Mouse (Mus musculus) limb, embryonic 15.5 days (tissue): ENCODE measurements around the gene Gm6337. TPM values are rescaled to one million over a fixed set of nuclear protein-coding genes. Genes with fewer than 3 reads are reported as not detected.
"Not testable (repeated sequence)": the region's sequence is repeated elsewhere in the genome, so short reads cannot be mapped to it uniquely, and the experiment has no call there.

Experiments
- ATAC-seq: fragments of 200-750 bp; cut with Nextera tagmentation; 2 replicates; pipeline ENCODE4 v1.8.0; 2017; ENCODE audit warnings: low read depth, moderate TSS enrichment; ENCODE audit not compliant: insufficient number of reproducible peaks, low FRiP score, low TSS enrichment
- H3K27ac ChIP-seq: fragments of 300-500 bp; sonication (generic); 2 replicates; pipeline ENCODE4 v1.5.1; 2015; ENCODE audit warnings: moderate library complexity, mild to moderate bottlenecking, inconsistent platforms
- H3K27me3 ChIP-seq: fragments of 300-500 bp; sonication (generic); 2 replicates; pipeline ENCODE4 v1.6.1; 2015; ENCODE audit warnings: inconsistent platforms
- H3K36me3 ChIP-seq: fragments of 300-500 bp; sonication (generic); 2 replicates; pipeline ENCODE4 v1.6.1; 2015; ENCODE audit warnings: inconsistent platforms
- H3K4me1 ChIP-seq: fragments of 300-500 bp; sonication (generic); 2 replicates; pipeline ENCODE4 v1.6.1; 2015; ENCODE audit warnings: inconsistent platforms
- H3K4me2 ChIP-seq: fragments of 300-500 bp; sonication (generic); 2 replicates; pipeline ENCODE4 v1.6.1; 2015; ENCODE audit warnings: mild to moderate bottlenecking, inconsistent platforms
- H3K4me3 ChIP-seq: fragments of 300-500 bp; sonication (generic); 2 replicates; pipeline ENCODE4 v1.5.1; 2015; ENCODE audit warnings: mild to moderate bottlenecking, inconsistent platforms
- H3K9ac ChIP-seq: fragments of 300-500 bp; sonication (generic); 2 replicates; pipeline ENCODE4 v1.6.1; 2015; ENCODE audit warnings: inconsistent platforms
- H3K9me3 ChIP-seq: fragments of 300-500 bp; sonication (generic); 2 replicates; pipeline ENCODE4 v1.6.1; 2016; ENCODE audit warnings: inconsistent platforms
- WGBS: fragments of 180-500 bp; shearing (Covaris S2); methylation state at CpG from one replicate; pipeline ENCODE4 v1.1.7; 2015; 5-methylcytosine and 5-hydroxymethylcytosine counted together
- polyA plus RNA-seq: library from polyadenylated mRNA; unstranded; fragments of >200 nt; fragmentation: Nextera tagmentation; extraction: Ambion mirVana; gene quantifications from 2 replicates; pipeline ENCODE4 v1.2.1, GENCODE M21; 2015

Gm6337 gene
- polyA plus RNA-seq, result not detected in 2 replicates

DNA sequence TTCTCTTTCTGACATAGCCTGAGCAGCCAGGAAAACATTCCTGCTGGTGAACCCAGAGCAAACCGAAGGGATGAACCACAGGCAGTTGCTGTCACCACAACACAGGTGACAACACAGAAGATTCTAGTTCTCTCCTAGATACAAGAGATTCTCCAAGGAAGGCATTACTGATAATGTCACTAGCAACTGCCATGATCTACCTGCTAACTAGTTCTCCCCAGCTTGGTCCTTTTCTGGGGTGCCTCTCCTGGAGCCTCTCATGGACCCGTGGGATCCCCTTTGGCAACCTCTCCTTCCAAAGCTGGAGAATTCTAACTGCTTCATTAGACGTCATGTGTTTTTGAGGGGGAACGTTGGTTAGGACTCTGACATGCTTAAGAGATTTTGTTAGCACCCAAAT lies at the start of gene Gm6337:
Gm6337 (minus strand) TSS at position 101 of the 400 bp plus-strand sequence.
- H3K36me3 ChIP-seq, ATAC-seq, H3K27me3 ChIP-seq, H3K4me1 ChIP-seq, H3K4me3 ChIP-seq, H3K9ac ChIP-seq, H3K27ac ChIP-seq, H3K4me2 ChIP-seq, H3K9me3 ChIP-seq: not testable (repeated sequence)
- WGBS, result 72% methylated on average over 4 of the region's 4 CpGs

DNA sequence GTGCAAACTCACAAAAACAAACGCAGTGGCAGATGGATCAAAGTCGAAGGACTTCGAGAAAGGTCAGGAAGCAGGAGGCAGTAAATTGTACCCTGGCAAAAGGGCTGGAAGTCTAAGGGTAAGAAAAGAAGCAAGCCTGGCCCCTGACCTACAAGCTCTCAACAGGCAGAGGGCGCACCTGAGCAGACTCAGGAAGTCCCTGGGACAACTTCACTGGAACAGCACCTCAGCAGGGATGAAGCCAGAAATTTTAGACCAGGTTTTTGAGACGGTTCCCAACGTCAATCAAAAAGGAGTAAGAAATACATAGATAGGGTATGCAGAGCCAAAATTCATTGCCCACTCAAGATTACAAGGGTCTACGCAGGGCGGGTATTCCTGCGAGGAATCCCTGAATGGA lies 49.4 kb upstream of the Gm6337 start:
- 3% methylated on average over 9 of the region's 9 CpGs for WGBS
- Histone ChIP-seq H3K4me3 (peak overlapping the region; percentile 39), H3K4me2 (peak overlapping the region; percentile 47)
- not testable (repeated sequence) for H3K27ac ChIP-seq, ATAC-seq, H3K27me3 ChIP-seq, H3K36me3 ChIP-seq, H3K9me3 ChIP-seq, H3K4me1 ChIP-seq, H3K9ac ChIP-seq

DNA sequence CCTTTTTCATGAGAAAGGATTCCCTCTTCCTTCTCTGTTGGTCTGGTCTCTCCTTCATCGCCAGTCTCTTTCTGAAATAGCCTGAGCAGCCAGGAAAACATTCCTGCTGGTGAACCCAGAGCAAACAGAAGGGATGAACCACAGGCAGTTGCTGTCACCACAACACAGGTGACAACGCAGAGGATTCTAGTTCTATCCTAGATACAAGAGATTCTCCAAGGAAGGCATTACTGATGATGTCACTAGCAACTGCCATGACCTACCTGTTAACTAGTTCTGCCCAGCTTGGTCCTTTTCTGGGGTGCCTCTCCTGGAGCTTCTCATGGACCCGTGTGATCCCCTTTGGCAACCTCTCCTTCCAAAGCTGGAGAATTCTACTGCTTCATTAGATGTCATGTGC lies 35.8 kb upstream of the Gm6337 start, which contains the start of gene Gm8206:
Gm8206 (minus strand) TSS at position 101 of the 400 bp plus-strand sequence.
- H3K27me3 ChIP-seq, H3K9me3 ChIP-seq, ATAC-seq, H3K27ac ChIP-seq, H3K4me1 ChIP-seq, H3K36me3 ChIP-seq, H3K4me3 ChIP-seq, H3K9ac ChIP-seq, H3K4me2 ChIP-seq: not testable (repeated sequence)
- 94% methylated on average over 2 of the region's 3 CpGs for WGBS

Other genes with a start within 250 kb of the Gm6337 start
- gene Gm3424, start 227.9 kb downstream of the Gm6337 start, polyA plus RNA-seq, result not detected in 2 replicates
- gene Gm8237, start 177.9 kb downstream of the Gm6337 start, polyA plus RNA-seq, result 0.29 and 0.37 TPM in 2 replicates
- gene Gm3248, start 96.5 kb downstream of the Gm6337 start, polyA plus RNA-seq, result 0.29 and 0.35 TPM in 2 replicates
- gene Gm3453, start 79.1 kb downstream of the Gm6337 start, polyA plus RNA-seq, result not detected in 2 replicates
- gene Gm8206, start 35.7 kb upstream of the Gm6337 start, polyA plus RNA-seq, result 1.7 and 1.9 TPM in 2 replicates
- 1.3 and 1.4 TPM in 2 replicates for gene Gm3468, start 50.4 kb upstream of the Gm6337 start, polyA plus RNA-seq
- not detected in 2 replicates for gene Gm3476, start 67.5 kb upstream of the Gm6337 start, polyA plus RNA-seq
- not detected in 2 replicates for gene Gm21560, start 161.0 kb upstream of the Gm6337 start, polyA plus RNA-seq
- 0.62 and 0.78 TPM in 2 replicates for gene Gm3411, start 229.0 kb upstream of the Gm6337 start, polyA plus RNA-seq
- gene Gm21103, start 246.6 kb upstream of the Gm6337 start, polyA plus RNA-seq, result not detected in 2 replicates